Mouse (Mus musculus) cortical plate, adult 2 months (tissue): ENCODE data around the gene Hdgfl2.

Experiments
- CTCF ChIP-seq: fragments of 200-500 bp; IDR thresholded peaks from 2 replicates; pipeline ENCODE4 v1.5.1; 2011; ENCODE audit warnings: mild to moderate bottlenecking, control low read depth, low read length; ENCODE audit not compliant: insufficient read depth; ENCODE audit errors: extremely low read depth
- POLR2A ChIP-seq: fragments of 200-500 bp; IDR thresholded peaks from 2 replicates; pipeline ENCODE4 v1.6.1; 2011; ENCODE audit warnings: mild to moderate bottlenecking, low read length, control low read depth; ENCODE audit not compliant: insufficient read depth; ENCODE audit errors: extremely low read depth

DNA sequence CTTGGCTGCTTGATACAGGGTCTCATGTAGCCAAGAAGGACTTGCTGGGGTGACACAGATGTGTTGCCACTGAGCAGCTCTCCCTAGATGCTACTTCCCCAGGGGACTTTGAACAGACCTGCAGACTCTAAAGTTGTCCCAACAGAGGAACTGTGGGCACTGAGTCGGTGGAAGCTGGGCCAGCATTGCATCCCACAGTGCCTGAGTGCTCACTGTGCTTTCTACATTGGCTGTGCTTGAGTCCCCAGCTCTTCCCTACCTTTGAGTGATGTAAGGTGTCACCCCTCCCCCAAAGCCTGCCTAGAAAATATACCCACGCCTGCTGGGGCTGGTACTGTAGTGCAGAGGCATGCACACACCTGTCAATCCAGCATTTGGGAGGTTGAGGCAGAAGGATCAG, 28.3 kb downstream of the Hdgfl2 start:
- TF ChIP-seq CTCF (no peak), POLR2A (no peak)
